Mouse (Mus musculus): ENCODE results near the gene Negr1.
"Not testable (repeated sequence)": the region's sequence is repeated elsewhere in the genome, so short reads cannot be mapped to it uniquely, and the experiment has no call there.

Negr1 gene

DNA sequence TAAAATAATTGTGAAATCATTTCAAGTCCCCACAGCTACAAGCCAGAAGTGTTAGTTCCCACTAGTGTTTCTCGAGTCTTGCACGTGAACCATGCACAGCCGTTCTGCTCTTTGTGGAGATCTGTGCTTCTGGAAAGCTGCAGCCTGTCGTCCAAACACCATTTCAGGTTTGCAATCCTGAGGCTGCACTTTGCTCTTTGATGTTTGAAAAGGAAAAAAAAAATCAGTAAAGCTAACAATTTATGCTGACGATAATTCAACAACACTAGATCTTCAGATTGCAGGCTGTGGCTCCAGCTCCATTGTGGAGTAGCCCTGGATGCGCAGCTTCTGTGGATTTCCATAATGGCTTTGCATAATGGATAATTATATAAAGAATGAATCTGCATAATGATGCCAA lies 463.0 kb downstream of the Negr1 start:
- DNase-seq = peak in 1 of 2 experiments; percentile 3

- no peak for DNase-seq
These were observed 470.0 kb downstream of the Negr1 start for GRCm38 (mm10) chr3:157031513-157032142.

DNA sequence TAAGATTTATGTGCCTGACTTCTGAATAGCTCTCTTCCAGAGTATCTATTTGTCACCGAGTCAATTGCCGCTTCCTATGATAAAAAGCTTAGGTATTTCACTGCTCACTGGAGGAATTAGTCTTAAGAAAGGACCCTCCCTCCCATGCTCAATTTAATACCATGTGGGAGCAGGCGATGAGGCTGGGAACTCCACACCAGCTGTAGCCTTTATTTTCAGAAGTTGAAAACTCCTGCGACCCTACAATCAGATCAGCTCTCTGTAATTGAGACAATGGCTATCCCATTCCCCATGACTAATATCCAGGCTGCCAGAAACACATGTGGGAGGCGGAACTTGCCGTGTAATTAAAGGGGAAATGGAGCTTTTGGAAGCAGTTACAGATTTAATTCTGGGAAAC lies 474.4 kb downstream of the Negr1 start:
- DNase-seq = no peak

DNA sequence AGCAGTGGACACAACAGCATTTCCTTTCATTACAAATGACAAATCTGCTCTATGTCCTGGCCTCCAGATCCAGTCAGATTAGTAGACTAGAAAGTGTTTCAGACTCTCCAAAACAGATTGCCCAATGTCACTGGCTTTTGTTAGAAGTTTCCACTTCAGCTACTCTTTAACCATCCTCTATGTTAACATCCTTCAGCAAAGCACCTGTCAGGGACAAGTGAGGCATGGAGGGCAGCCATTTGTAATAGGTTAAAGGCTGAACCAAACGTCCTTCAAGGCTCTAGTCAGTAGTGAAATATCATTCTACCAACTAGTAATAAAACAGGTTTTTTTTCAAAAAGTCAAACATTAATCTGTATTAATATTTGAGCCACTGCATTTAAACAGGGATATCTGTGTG lies 475.0 kb downstream of the Negr1 start:
- DNase-seq = peak in 1 of 2 experiments; percentile 3

GRCm38 (mm10) chr3:157040619-157041018 lies 479.0 kb downstream of the Negr1 start:
- DNase-seq = no peak

DNA sequence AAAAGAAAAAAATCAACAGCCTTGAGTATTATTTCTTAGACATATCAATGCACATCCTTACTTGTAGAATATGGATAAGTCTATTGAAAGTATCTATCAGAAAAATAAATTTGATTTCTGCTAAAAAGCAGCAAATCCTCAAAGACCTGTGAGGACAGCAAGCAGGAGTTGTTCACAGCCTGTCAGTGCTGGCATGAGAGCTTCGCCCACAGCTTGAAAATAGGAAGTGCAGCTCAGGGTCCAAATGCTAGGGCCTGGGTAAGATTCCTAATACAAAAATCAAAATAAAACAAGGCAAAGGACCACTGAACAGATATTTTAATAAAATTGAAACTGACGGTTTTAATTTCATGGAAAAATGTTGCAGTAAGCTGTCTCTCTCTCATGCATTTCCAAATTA lies 483.0 kb downstream of the Negr1 start:
- no peak for DNase-seq

- not testable (repeated sequence) for DNase-seq
These were observed 502.8 kb downstream of the Negr1 start for GRCm38 (mm10) chr3:157064438-157064837.

DNA sequence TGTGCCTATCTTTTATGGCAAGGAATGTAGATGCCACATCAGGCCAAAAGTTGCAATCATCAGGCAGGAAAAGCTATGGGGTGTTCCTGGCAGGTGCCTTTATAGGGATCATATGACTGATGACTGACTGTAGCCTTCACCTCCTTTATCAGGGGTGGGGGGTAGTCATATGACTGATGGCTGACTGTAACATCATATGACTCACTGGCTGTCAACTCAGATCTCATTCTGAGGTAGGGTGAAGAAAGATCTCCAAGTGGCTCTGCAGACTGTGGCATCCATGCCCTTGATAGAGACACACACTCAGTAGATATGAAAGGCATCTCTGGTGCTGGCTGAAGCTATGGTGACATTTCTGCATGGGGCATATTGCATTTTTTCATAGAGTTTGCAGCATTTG lies 504.7 kb downstream of the Negr1 start:
- no peak for DNase-seq

- no peak for DNase-seq
These were observed 517.8 kb downstream of the Negr1 start for GRCm38 (mm10) chr3:157079250-157079965.

DNA sequence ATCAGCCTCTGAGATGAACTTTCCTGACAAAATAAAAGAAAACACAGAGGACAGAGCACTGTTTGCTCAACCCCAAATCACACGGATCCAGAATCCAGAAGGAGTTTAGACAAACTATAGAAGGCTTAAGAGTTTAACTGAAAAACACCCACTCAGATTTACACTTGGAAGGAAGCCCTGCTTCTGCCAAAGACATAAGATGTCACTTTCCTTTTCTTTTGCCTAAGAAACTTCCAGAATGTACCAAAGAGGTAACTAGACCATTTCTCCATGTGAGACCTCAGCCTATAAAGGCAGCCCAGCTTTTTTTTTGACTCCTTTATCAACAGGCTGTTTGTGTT lies 518.3 kb downstream of the Negr1 start:
- no peak for DNase-seq

DNA sequence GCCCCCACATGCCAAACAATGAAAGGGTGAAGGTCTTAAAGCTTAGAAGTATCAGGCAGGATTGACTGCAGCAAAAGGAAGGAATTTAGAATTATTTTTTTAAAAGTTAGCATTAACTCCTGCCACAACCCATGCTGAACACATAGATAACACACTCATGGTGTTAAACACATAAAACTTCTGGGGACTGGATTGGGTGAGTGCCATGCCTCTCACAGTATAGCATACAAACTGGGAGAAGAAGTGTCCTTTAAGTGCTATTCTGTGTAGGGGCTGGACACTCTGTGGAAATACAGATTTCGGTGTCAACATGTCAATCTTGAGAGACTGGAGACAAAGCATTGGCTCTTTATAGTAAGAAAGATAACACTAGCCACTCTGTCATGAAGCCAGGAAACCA lies 519.0 kb downstream of the Negr1 start:
- DNase-seq = no peak

DNA sequence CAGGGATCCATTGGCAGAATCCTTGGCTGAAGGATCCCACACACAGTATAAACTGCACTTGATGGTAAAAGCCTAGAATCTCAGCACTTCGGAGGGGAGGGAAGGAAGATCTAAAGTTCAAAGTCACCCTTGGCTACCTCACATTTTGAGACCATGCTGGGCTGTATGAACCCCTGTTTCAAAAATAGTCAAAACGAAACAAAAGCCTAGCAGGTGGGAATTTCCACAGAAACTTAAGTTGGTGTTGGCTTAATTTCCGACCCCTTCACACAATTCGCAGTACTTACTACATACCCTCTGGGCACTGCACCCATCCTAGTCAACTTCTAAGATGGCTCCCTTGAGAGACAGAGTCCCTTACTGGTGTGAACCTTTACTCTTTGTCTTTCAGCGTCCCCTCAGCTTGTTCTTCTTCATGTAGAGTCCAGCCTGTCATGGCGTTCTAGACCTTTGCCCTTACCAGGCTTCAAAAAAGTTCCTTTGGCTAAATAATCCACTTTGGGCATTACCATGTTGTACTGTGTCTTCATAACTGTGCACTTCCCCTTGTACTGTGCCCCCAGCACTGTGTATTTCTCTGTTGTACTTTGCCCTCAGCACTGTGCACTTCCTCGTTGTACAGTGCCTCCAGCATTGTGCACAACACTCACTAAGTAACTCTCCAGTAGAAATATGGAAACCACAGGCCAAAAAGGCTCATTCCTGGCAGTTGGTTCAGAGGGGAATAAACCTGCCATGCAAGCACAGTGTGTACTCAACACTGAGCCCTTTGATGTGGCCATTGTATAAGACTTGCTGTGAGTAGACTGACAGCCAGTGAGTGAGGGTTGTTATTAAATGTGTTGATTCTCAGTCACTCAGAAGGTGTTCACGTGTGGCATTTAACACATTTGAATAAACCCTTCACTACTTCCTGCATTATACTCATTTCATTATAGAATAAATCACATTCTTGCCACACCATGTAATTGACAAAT lies 521.5 kb downstream of the Negr1 start:
- DNase-seq = peak; percentile 7 to 28

GRCm38 (mm10) chr3:157085180-157085579 lies 523.6 kb downstream of the Negr1 start:
- no peak for DNase-seq

- no peak for DNase-seq
These were observed 528.5 kb downstream of the Negr1 start for GRCm38 (mm10) chr3:157090051-157090450.

- DNase-seq = no peak
These were observed 534.7 kb downstream of the Negr1 start for GRCm38 (mm10) chr3:157096284-157096683.

DNA sequence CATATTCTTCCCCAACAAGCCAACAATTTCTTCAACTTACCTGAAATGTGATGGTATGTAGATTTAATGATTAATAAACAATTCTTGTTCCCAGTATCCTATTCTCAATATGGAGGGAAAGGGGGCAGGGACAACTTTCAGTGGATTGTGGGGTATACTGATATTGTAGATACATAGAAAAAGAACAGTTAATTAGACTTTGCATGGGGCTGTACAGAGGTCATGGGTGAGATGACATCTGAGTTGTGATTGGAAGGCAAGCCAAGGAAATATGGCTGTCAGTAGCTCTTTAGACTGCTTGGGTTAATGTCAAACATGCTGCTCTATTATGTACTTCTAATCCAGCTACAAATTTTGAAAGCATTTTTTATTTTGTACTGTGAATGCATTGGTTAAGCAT lies 535.9 kb downstream of the Negr1 start:
- DNase-seq = no peak

GRCm38 (mm10) chr3:157098417-157098816 lies 536.8 kb downstream of the Negr1 start:
- no peak for DNase-seq

GRCm38 (mm10) chr3:157104866-157105579 lies 543.4 kb downstream of the Negr1 start:
- no peak for DNase-seq

DNA sequence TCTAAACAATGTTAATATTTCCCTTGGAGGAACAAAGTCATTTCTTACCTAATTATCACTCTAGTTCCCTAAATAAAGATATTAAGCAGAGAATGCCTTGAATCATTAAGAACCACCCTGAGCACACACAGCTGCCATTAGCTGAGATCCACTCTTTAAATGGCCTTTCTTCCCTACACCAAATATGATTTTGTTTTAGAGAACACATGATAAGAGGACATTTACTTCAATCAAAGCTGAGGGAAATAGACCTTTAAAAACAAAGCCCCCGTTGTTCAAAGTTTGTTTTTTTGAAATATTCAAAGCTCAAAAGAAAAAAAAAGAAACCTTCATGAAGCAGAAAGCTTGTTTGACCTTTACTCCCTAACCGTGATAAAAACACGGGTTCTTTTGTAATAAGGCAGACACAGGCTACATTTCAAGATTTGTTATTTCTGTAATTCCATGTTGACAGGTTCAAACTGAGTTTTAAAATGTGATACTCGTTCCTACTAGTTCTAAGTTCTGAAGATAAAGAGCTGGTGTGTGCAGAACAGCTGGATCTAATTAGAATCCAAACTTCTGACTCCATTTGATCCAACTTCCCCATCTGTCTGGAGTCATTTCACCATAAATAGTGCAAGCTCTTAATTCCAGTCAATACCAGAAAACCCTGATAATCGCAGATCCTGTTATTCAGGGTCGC lies 544.1 kb downstream of the Negr1 start:
- peak in 1 of 2 experiments; percentile 3 for DNase-seq

DNA sequence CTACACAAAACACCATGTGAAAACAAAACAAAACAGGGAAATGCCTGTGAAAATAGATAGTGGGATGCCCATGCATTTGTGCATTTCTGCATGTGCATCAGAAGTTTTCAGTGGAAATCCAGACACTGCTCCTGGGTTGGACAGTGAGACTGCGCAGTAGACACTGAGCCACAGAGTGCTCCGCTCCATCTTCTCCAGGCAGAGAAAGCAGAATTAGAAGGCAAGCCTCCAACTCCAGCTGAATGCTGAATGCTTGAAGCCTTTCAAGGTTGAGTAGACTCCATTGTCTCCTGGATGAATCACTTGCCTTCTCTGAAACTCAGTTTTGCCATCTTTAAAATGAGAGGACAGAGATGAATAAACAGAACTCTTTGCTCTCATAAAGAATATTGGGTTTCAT lies 546.6 kb downstream of the Negr1 start:
- DNase-seq = no peak

DNA sequence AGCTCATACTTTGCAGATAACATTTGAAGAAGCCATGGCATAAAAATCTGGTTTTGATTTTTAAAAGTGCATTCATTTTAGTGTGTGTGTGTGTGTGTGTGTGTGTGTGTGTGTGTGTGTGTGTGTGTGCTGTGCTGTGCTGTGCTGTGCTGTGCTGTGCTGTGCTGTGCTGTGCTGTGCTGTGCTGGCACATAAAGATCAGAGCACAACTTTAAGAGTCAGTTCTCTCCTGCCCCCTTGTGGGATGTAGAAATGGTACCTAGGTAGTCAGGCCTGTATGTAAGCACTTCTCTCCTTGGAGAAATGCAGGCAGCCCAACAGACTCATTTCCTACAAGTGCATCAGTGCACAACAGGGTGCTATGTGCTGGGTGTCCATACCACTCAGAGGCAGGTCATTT lies 547.7 kb downstream of the Negr1 start:
- DNase-seq = peak; percentile 6 to 35

DNA sequence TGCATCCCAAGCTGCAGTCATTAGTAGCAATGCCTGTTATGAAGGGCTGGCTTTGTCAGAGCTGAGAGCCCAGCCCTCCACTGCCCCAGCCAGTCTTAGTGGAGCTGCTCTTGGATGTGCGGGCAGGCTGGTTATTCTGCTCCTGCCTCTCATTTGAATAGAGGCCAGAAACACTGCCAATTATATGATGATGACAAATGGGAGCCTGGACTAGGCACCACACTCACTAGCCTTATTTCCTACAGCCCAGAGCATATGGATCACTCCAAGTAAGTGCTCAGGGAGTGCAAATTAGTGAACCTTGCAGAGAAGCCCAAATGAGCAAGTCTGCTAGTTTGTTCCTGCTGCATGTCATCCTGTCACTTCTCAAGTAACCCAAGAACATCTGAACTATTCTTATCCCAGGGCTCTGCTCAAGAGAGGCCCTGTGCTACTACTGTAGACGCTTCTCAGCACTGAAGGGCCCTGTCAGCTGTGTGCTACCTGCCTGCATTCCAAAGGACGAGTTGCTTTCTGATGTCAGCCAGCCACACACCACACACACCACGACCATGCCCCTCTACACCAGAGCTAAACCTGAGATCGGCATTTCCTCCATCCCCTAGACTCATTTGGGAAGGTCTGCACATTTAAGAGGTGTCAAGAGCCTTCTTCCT lies 553.6 kb downstream of the Negr1 start:
- no peak for DNase-seq
